Mouse (Mus musculus) heart, adult 8-10 months (tissue): ENCODE measurements around the gene Slc24a3. TPM values are rescaled to one million over a fixed set of nuclear protein-coding genes. Genes with fewer than 3 reads are reported as not detected.
A peak's percentile ranks its signal among the peaks of the same experiment; 100 is the strongest.

Experiments used
- DNase-seq: peaks from one replicate; pipeline ENCODE4 v3.0.0; 2022; ENCODE audit warnings: low spot score
- total RNA-seq, 4 experiments: library from RNA; stranded (reverse); gene quantifications; 2 replicates each; pipeline ENCODE4 v1.2.4; 2022

The Slc24a3 gene
- total RNA-seq, 4 experiments from 2014 or later = 1.7 to 2.4 (median 2.0) TPM

DNA sequence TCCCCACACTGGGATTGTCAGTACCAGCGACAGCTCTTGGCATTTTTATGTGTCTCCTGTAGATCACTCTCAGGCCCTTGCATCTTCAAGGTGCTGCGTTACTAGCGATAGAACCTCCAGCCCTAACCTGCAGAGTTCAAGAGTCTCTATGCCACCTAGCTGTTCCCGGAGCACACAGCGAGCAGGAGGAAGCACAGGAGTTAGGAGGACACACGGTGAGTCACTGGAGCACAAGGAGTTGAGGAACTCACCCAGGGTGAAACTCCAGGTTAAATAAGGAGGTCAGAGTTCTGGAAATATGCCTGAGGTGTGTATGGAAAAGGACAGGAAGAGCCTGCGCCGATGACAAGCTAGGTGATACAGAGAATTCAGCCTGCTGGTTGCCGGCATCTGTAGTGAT lies 513.2 kb downstream of the Slc24a3 start:
- no peak for DNase-seq

DNA sequence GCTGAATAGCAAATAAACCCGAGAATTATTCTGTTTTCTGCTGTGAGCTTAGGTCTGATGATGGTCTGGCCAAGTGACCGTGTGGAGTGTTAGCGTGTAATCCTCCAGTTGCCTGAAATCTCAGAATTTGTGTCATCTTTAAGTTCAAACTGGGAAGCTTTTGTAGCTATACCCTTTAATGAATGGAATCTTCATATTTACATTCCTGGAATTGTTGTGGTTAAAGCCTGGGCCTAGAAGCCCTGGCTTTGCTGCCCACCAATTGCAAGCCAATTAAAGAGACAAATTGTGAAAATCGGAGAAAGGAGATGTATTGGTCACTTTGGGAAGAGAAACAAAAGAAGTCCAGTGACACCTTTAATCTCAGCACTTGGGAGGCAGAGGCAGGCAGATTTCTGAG lies 514.1 kb downstream of the Slc24a3 start:
- no peak for DNase-seq

- no peak for DNase-seq
These were observed 515.4 kb downstream of the Slc24a3 start for GRCm38 (mm10) chr2:145682924-145683323.

DNA sequence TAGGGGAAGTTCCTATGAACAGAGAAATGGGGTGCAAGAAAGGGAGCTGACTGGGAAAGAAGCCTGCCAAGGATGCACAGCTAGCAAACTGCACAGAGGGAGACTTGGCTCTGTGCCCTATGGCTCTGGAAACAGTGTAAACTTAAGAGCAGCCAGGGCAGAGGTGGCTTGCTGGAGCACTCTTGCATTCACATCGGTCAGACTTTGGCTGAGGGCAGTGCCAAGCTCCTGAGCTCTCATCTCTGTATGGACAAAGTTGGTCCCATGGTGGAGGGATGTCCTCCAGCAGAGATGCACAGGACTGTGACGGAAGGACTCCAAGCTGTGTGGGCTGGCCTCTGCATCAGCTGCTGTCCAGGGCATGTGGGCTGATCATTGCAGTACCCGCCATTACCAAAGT lies 516.0 kb downstream of the Slc24a3 start:
- peak; percentile 20 for DNase-seq

DNA sequence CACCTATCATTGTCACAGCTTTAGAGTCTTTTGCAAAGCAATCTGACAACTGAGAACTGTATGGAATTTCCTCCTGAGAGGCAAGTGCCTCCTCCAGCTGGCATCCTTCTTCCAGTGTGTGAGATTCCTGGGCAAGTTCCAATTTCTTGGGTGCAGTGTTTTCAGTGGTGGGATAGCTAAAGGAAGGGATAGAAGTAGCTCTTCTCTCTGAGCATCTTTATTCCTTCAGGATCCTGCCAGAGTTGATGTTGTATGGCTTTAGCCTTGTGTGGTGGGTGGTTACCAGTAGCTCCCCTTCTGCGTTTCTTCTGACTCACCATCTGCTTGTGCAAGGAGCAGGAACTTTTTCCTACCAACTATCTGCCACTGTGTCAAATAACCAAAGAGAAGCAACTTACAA lies 516.6 kb downstream of the Slc24a3 start:
- no peak for DNase-seq

- no peak for DNase-seq
These were observed 517.3 kb downstream of the Slc24a3 start for GRCm38 (mm10) chr2:145684891-145685290.

- DNase-seq = no peak
These were observed 518.5 kb downstream of the Slc24a3 start for GRCm38 (mm10) chr2:145686017-145686416.

GRCm38 (mm10) chr2:145691367-145692009 lies 523.9 kb downstream of the Slc24a3 start:
- DNase-seq = no peak
